Mouse (Mus musculus) gastrocnemius, adult 2 months (tissue): ENCODE measurements around the gene Scyl2. TPM values are rescaled to one million over a fixed set of nuclear protein-coding genes. Genes with fewer than 3 reads are reported as not detected.
"Not testable (repeated sequence)": the region's sequence is repeated elsewhere in the genome, so short reads cannot be mapped to it uniquely, and the experiment has no call there.

Source experiments
- DNase-seq: peaks from one replicate; pipeline ENCODE4 v3.0.0; 2022
- H3K27ac ChIP-seq: fragments of 200-600 bp; 2 replicates; pipeline ENCODE4 v1.8.1; 2022; ENCODE audit warnings: mild to moderate bottlenecking
- H3K4me3 ChIP-seq: fragments of 200-600 bp; 2 replicates; pipeline ENCODE4 v1.8.1; 2022; ENCODE audit warnings: mild to moderate bottlenecking, moderate library complexity
- CTCF ChIP-seq: fragments of 200-600 bp; IDR thresholded peaks from 2 replicates; pipeline ENCODE4 v1.8.1; 2022; ENCODE audit warnings: antibody characterized with exemption, mild to moderate bottlenecking, moderate library complexity
- intact Hi-C: fragments of 180-260 bp; cut with DNase I; formaldehyde crosslinking; loops from one replicate; pipeline ENCODE4 v1.15.1; 2025
- long read RNA-seq, 2 experiments: library from polyadenylated mRNA; stranded (forward); transcript quantifications; one replicate each; pipeline ENCODE4 v2.0.0; 2021
- total RNA-seq, 2 experiments: library from RNA; stranded (reverse); gene quantifications; 2 replicates each; pipeline ENCODE4 v1.2.3; 2021

Gene Scyl2
- total RNA-seq = 10 to 100 TPM; 13.2 to 14.0 TPM
- long read RNA-seq, experiment 1, full-length matches to known transcripts = 3 of 6 reads
- long read RNA-seq, experiment 1, partial matches to known transcripts = 2 of 6 reads
- long read RNA-seq, experiment 1, other reads (novel, unspliced or antisense) = 1 of 6 reads
- long read RNA-seq, experiment 2, full-length matches to known transcripts = 4 of 6 reads
- long read RNA-seq, experiment 2, partial matches to known transcripts = 1 of 6 reads
- long read RNA-seq, experiment 2, other reads (novel, unspliced or antisense) = 1 of 6 reads

GRCm38 (mm10) chr10:89686139-89686808 is at the start of gene Scyl2:
Gene Scyl2, minus strand, starts transcription at chr10:89686285.
- no peak for TF ChIP-seq CTCF
- intact Hi-C loops = loop anchor here (1.0 kb wide), 1 partner anchor 46 kb away; the partner anchor contains the start of gene Actr6
- peak within 1 kb of the TSS; percentile 95 for H3K27ac ChIP-seq

DNA sequence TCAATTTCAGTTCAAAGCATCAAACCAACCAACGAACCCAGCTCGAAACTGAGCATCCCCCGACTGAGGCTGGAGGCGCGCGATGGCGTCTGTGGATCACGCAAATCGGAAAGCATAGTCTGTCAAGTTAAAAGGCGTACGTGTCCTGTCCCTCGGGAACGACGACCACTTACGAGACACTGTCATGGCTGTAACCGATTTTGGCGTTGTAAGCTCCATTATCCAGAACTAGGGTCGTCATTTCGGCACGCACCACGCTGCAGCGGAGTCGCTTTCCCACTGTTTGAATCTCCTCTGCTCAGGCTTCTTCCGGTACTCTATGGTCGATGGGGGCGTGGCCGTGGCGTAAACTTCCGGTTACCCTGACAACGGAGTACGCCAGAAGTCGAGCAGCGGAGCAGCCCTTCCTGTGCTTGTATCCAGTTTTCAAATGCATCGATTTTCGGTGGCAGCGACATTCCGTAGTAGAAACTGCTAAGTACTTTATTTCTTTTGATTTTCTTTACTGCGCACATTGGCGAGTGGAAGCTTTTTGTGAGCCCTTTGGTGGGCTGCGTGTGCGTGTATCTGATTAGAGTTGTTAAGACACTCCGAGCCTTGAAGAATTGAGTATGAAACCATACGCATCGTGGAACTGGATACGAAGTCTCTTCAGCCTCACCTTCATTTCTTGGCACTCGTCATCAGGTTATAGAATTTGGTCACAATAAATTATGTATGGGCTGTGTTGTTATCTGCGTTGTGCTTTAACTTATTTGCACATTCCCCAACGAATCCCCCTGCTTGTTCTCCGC is 46.1 kb upstream of the Scyl2 start, which contains the start of gene Actr6:
Gene Actr6 (minus strand): TSS at position 295 of the 794 bp plus-strand sequence.
- intact Hi-C loops = loop anchor here (1.0 kb wide), 1 partner anchor 46 kb away; the partner anchor contains the start of gene Scyl2
- no peak for TF ChIP-seq CTCF
- Histone ChIP-seq H3K4me3 (peak within 1 kb of the TSS; percentile 85), H3K27ac (peak within 1 kb of the TSS; percentile 86)
- peak; percentile 94 for DNase-seq

More at GRCm38 (mm10) chr10:89686139-89686808, at the start of gene Scyl2:
- peak within 1 kb of the TSS; percentile 99 for H3K4me3 ChIP-seq
- DNase-seq = peak; percentile 97

DNA sequence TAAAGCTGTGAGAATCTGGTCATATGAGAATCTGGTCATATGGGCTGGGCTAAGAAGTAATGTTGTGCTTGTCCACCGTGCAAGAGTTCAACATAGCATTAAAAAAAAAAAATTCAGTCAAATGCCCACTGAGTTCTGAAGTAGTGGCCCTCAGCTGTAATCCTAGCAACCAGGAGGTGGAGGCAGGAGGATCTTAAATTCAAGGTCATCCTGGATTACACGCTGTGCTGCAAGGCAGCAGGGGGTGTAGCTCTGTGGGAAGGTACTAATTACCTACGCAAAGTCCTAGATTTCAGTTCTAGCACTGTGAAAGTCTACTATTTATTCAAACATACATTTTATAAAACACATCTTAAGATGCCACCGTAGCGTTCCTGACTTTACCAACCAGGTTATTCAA is 45.3 kb upstream of the Scyl2 start:
- DNase-seq = no peak
- Histone ChIP-seq H3K4me3 (peak overlapping the region; percentile 85), H3K27ac (peak overlapping the region; percentile 86; the same call in 1 of the 2 replicates)
- intact Hi-C loops = no loop called here
- no peak for TF ChIP-seq CTCF

DNA sequence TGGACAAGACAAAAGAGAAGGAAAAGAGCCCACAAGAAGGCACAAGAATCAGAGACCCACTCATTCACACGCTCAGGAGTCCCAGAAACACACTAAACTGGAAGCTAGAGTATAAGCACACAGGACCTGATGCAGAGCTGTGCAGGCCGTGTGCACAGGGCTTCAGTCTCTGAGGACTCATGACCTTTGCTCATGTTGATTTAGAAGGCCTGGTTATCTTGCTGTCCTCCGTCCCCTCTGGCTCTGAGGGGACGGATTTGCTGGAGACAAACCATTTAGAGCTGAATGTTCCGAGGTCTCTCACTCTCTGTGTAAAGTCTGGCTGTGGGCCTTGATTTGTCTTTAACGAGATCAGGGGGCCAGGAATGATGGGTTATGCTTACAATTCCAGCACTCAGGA is 44.3 kb upstream of the Scyl2 start:
- intact Hi-C loops = no loop called here
- Histone ChIP-seq H3K4me3 (no peak overlapping the region), H3K27ac (no peak overlapping the region)
- no peak for TF ChIP-seq CTCF
- DNase-seq = no peak

GRCm38 (mm10) chr10:89722247-89723195 is 36.4 kb upstream of the Scyl2 start:
- peak overlapping the region; percentile 89 for H3K27ac ChIP-seq
- no peak for TF ChIP-seq CTCF
- intact Hi-C loops = no loop called here
- peak overlapping the region; percentile 32 for H3K4me3 ChIP-seq
- peak; percentile 81 for DNase-seq

DNA sequence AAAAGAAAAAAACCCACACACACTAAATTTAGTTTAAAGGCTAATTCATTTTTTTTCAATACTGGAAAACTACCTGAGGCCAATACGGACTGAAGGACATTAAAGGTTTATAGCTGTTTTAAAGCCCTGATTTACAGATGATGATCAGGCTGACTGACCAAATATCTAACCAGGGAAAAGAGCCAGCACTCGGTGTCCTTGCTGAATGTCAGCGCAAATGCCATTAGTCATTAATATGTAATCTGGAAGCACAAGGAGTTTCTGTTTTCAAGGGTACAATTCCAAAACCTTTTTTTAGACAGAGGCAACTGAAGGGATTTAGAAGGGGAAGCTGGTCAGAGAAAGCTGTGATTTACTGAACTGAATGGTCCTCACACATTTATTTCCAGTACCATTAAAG is 34.7 kb upstream of the Scyl2 start:
- Histone ChIP-seq H3K4me3 (no peak overlapping the region), H3K27ac (peak overlapping the region; percentile 89)
- no peak for TF ChIP-seq CTCF
- intact Hi-C loops = no loop called here
- peak; percentile 58 for DNase-seq

GRCm38 (mm10) chr10:89720252-89720651 is 34.2 kb upstream of the Scyl2 start:
- TF ChIP-seq CTCF = no peak
- Histone ChIP-seq H3K4me3 (no peak overlapping the region), H3K27ac (peak overlapping the region; percentile 89)
- DNase-seq = no peak
- intact Hi-C loops = no loop called here

DNA sequence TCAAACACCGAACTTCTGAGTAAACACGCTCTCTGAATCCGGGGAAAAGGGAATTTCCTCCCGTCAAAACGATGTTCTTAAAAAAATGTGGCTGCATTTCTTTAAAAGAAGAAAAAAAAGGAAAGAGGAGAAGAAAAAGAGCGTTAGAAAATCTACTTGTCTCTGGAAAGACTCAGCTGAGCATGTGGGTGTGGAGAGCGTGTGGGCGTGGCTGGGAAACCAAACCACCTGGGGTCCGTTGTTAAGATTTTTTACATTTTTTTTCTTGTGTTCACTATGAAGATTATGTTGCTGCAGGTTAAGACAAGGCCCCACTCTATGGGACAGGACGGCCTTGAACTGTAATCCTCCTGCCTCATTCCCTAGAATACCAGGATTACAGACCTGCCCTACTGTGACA is 28.8 kb upstream of the Scyl2 start:
- Histone ChIP-seq H3K27ac (no peak overlapping the region), H3K4me3 (no peak overlapping the region)
- intact Hi-C loops = no loop called here
- DNase-seq = no peak
- TF ChIP-seq CTCF = no peak

- TF ChIP-seq CTCF = no peak
- intact Hi-C loops = no loop called here
- no peak for DNase-seq
- no peak overlapping the region for H3K4me3 ChIP-seq
- no peak overlapping the region for H3K27ac ChIP-seq
Measured at GRCm38 (mm10) chr10:89708720-89709119, 22.6 kb upstream of the Scyl2 start.

GRCm38 (mm10) chr10:89707397-89707796 is 21.3 kb upstream of the Scyl2 start:
- H3K27ac ChIP-seq = no peak overlapping the region
- no peak for DNase-seq
- intact Hi-C loops = no loop called here
- no peak for TF ChIP-seq CTCF
- no peak overlapping the region for H3K4me3 ChIP-seq

DNA sequence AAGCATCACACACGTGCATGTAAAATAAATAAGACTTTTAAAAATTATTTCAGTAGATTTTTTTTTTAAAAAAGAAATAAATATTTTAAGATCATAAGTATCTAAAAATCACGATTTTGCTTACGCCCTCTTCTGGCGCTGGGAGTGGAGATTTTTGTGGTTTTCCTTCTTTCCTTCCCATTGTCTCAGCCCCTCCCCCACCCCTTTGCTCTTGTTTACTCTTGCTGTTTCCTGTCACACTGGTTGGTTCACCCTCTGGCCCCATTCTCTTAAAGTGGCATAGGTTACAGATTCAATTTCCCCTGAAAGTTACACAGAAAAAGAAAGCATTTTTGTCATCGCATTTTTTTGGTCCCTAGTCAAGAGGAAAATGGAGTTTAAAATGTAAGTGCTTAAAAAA is 17.0 kb upstream of the Scyl2 start:
- TF ChIP-seq CTCF = no peak
- intact Hi-C loops = no loop called here
- DNase-seq = no peak
- Histone ChIP-seq H3K4me3 (no peak overlapping the region), H3K27ac (no peak overlapping the region)

- DNase-seq = no peak
- TF ChIP-seq CTCF = no peak
- Histone ChIP-seq H3K27ac (no peak overlapping the region), H3K4me3 (no peak overlapping the region)
- intact Hi-C loops = no loop called here
Measured at GRCm38 (mm10) chr10:89697956-89698355, 11.9 kb upstream of the Scyl2 start.

GRCm38 (mm10) chr10:89696270-89696669 is 10.2 kb upstream of the Scyl2 start:
- intact Hi-C loops, H3K4me3 ChIP-seq, H3K27ac ChIP-seq, DNase-seq: not testable (repeated sequence)
